Mouse (Mus musculus) olfactory bulb, adult 2 months (tissue): ENCODE measurements around the gene Nkx1-2. TPM values are rescaled to one million over a fixed set of nuclear protein-coding genes. Genes with fewer than 3 reads are reported as not detected.

Source experiments
- H3K27ac ChIP-seq: fragments of 200-500 bp; 2 replicates; pipeline ENCODE4 v1.5.1; 2012; ENCODE audit warnings: low read depth, low read length; ENCODE audit not compliant: insufficient read depth
- H3K4me1 ChIP-seq: fragments of 200-500 bp; 2 replicates; pipeline ENCODE4 v1.6.1; 2012; ENCODE audit warnings: low read length; ENCODE audit not compliant: control insufficient read depth, insufficient read depth
- H3K4me3 ChIP-seq: fragments of 200-500 bp; 2 replicates; pipeline ENCODE4 v1.5.1; 2012; ENCODE audit warnings: mild to moderate bottlenecking, low read depth, low read length, moderate library complexity; ENCODE audit not compliant: insufficient read depth
- CTCF ChIP-seq: fragments of 200-500 bp; IDR thresholded peaks from 2 replicates; pipeline ENCODE4 v1.5.1; 2012; ENCODE audit warnings: low read depth, mild to moderate bottlenecking, low read length, moderate library complexity; ENCODE audit not compliant: insufficient read depth
- POLR2A ChIP-seq: fragments of 200-500 bp; IDR thresholded peaks from 2 replicates; pipeline ENCODE4 v1.6.1; 2012; ENCODE audit warnings: mild to moderate bottlenecking, low read depth, low read length, moderate library complexity; ENCODE audit not compliant: insufficient read depth
- WGBS: fragments of 180-500 bp; shearing (Covaris S2); methylation state at CpG from one replicate; pipeline ENCODE4 v1.1.7; 2018; 5-methylcytosine and 5-hydroxymethylcytosine counted together
- polyA plus RNA-seq: library from polyadenylated mRNA; stranded (reverse); fragments of >200 nt; gene quantifications from 2 replicates; pipeline ENCODE4 v1.2.4, GENCODE M21; 2012; ENCODE audit warnings: low replicate concordance; ENCODE audit not compliant: missing spikeins, insufficient read depth, insufficient read length

Nkx1-2 gene
- polyA plus RNA-seq, 1 experiment, result not detected

DNA sequence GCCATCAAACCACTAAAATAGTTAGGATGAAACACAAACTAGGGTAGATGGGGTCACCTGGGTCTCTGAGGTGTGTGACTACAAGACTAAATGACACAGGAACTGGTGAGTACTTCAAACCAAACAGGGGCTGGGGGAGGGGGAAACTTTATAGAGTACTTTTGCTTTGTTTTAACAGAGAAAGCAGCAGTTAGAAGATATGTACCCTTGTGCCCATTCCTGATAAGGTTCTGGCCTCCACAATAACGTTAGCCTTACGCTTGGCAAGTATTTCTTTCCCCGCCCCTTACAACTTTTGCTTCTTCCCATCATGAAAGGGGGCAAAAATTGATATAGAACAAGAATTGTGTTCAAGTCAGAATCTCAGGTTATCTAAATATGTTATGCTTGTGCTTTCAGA lies 3.6 kb downstream of the Nkx1-2 start:
- WGBS, result 88% methylated on average over 3 of the region's 3 CpGs
- H3K27ac ChIP-seq, result no peak overlapping the region
- no peak overlapping the region for H3K4me3 ChIP-seq
- no peak for TF ChIP-seq CTCF
- no peak for TF ChIP-seq POLR2A
- peaks cover 19% of the 10 kb centered on the region for H3K4me1 ChIP-seq

DNA sequence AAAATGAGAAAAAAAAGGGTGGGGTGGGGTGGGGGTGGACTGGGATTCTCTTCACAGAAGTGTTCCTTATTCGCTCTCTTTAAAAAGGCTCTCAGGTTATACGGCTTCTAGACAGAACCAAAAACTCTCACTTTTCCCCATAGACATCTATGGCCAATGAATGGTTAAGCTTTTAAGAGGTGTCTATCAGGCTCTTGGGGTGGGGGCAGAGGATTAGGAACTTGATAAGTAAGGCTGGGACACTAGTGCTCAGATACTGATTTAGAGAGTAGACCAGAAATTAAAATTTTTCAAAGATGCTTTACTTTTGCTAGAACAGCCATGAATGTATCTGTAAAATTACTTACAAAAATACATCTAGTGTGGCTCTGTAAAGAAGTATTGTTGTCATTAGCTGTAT lies 5.1 kb downstream of the Nkx1-2 start:
- TF ChIP-seq CTCF (no peak), POLR2A (no peak)
- Histone ChIP-seq H3K4me1 (peaks cover 13% of the 10 kb centered on the region), H3K27ac (no peak overlapping the region), H3K4me3 (no peak overlapping the region)
- WGBS, result 86% methylated on average over 2 of the region's 2 CpGs

DNA sequence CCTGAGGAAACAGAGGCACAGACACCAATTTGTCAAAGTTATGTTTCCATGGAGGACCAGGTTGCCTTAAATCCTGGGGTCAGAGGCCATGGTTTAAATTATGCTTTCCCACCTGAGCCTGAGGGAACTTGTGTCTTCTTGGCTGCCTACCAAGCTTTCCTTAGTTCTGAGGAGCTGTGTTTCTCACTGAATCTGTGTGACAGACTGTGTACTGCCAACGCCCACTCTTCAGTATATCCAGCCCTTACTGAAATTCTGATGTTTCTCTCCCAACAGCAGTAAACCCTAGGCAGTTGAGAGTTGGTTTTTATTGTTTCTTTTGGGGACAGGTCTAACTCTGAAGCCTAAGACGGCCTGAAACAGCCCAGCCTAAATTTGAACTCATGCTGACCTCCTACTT lies 5.7 kb downstream of the Nkx1-2 start:
- Histone ChIP-seq H3K4me3 (no peak overlapping the region), H3K4me1 (peaks cover 11% of the 10 kb centered on the region), H3K27ac (no peak overlapping the region)
- TF ChIP-seq POLR2A, result no peak
- TF ChIP-seq CTCF, result no peak
- WGBS, result 89% methylated on average over 2 of the region's 2 CpGs

DNA sequence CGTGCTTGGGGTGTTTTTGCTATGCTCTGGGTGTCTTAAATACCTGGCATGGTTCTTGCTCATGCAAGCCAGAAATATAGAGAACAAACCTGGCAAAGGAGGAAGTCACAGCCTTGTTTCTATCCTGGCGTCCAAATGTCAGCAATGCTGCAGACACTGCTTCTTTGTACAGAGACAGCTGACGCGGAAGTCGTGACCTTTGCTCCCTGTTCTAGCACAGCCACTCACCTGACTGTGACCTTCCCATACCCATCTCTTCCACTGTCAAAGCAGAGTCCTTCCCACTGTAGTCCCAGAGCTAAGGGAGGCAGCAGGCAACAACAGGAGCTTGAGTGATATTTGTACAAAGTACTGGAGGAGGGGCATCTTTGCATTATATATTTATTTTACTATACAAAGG lies 9.8 kb downstream of the Nkx1-2 start:
- no peak overlapping the region for H3K27ac ChIP-seq
- 84% methylated on average over 5 of the region's 5 CpGs for WGBS
- H3K4me3 ChIP-seq, result no peak overlapping the region
- TF ChIP-seq CTCF (no peak), POLR2A (no peak)
- H3K4me1 ChIP-seq, result no peaks in the 10 kb centered on the region

DNA sequence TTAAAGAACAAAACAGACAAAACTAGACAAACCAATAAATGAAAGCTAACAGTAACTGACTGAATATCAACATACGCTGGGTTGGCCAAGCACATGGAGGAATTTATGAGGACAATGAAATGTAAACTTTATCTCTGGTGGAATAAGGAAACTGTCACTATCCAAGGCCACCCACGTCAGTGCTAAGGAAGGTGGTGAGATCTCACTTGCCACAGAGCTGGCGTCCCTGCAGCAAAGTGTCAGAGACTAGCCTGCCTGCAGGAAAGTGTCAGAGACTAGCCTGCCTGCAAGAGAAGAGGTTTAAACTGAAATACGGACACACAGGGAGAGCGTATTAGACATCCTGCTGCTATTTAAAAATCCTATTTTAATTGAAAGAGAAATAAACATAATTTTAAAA lies 12.3 kb downstream of the Nkx1-2 start:
- no peak for TF ChIP-seq CTCF
- no peak for TF ChIP-seq POLR2A
- H3K4me1 ChIP-seq, result no peaks in the 10 kb centered on the region
- 86% methylated on average over 5 of the region's 5 CpGs for WGBS
- no peak overlapping the region for H3K27ac ChIP-seq
- no peak overlapping the region for H3K4me3 ChIP-seq

DNA sequence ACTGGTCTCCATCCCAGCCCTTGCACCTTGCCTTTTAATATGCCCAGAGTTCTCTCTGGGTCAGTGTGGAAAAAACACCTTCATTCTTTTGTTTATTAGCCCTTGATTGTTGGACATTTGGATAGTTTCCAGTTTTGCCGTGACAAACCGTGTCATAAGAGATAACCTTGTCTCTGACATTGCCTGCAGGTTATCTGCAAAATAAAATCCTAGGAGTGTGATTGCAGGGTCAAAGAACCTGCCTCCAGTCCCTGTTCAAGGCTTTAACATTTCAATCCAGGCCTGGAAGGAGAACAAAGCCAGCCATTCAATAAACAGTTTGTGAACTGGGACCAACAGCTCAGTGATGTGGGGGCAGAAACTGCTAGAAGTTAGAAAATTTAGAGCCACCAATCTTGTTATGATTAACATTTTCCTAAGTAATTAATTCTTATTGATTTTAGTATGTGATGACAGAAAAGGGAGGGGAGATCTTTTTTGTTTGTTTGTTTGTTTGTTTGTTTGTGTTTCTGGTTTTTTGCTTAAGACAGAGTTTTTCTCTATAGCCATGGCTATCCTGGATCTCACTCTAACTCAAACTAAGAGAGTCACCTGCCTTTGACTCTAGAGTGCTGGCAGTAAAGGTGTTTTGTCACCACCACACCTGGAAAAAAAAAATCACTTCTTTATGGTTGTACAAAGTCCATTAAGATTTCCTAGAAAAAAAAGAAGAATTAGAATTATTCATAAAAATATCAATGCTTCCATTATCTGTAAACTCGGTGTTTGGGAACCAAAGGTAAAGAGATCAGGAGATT lies 13.5 kb downstream of the Nkx1-2 start:
- TF ChIP-seq POLR2A (no peak), CTCF (no peak)
- H3K27ac ChIP-seq, result no peak overlapping the region
- no peak overlapping the region for H3K4me3 ChIP-seq
- WGBS, result 73% methylated on average over 3 of the region's 3 CpGs
- no peaks in the 10 kb centered on the region for H3K4me1 ChIP-seq

DNA sequence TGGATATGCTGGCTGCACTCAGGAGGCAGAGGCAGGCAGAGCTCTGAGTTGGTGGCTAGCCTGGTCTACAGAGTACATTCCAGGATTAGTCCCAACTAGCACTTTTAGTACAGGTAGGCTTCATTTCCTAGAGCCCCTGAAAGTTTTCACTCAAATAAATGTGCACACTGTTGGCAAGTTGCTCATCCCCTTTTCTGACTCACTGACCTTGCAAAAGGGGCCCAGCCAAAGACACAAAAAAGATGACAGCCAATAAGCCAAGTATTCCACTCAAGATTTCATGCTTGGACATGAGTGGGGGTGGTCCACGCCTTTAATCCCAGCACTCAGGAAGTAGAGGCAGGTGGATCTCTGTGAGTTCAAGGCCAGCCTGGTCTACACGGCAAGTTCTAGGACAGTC lies 18.0 kb downstream of the Nkx1-2 start:
- Histone ChIP-seq H3K27ac (no peak overlapping the region), H3K4me3 (no peak overlapping the region), H3K4me1 (0 out of 2 replicates have a peak, but pooled peaks cover under 1% of the 10 kb centered on the region)
- TF ChIP-seq POLR2A, result no peak
- TF ChIP-seq CTCF, result no peak
- 93% methylated on average over 2 of the region's 2 CpGs for WGBS

DNA sequence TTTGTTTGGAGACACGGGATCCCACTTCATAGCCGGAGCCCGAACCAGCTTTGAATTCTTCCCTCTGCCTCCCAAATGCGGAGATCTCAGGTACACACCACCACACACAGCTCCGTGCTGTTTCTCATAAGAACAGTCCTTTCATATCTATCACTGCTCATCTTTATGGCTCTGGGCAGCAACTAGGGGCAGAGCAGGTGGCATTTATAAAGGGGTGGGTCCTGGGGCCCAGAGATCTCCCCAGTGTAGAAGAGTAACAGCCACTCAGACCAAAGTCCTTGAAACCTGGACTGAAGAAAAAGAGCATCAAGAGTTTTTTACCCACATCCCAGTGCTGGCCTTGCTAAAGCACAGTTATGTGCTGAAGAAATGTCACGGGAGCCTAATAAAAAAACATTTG lies 18.9 kb downstream of the Nkx1-2 start:
- no peak overlapping the region for H3K4me3 ChIP-seq
- 86% methylated on average over 6 of the region's 6 CpGs for WGBS
- 0 out of 2 replicates have a peak, but pooled peaks cover 2% of the 10 kb centered on the region for H3K4me1 ChIP-seq
- no peak overlapping the region for H3K27ac ChIP-seq
- TF ChIP-seq POLR2A (no peak), CTCF (no peak)

DNA sequence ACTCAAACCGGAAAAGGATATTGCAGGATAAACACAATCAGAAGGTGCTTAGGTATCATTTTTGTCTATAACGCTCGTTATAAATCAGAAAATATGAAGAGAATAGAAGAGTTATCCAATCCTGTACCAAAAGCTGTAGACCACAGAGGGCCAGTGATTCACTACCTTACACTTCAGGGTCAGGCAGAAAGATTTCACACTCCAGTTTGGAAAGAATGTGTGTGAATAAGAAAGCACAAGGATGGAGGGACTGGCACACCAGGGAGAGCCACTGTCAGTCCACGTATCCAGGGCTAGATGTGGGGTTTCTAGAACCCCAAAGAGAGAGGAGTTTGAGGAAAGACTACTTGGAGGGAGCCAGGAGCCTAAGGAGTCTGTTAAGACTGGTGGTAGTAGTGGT lies 22.5 kb downstream of the Nkx1-2 start:
- 60% methylated on average over 4 of the region's 4 CpGs for WGBS
- Histone ChIP-seq H3K27ac (no peak overlapping the region), H3K4me1 (0 out of 2 replicates have a peak, but pooled peaks cover 2% of the 10 kb centered on the region), H3K4me3 (no peak overlapping the region)
- no peak for TF ChIP-seq CTCF
- no peak for TF ChIP-seq POLR2A
